Mouse (Mus musculus): ENCODE data around the gene Adra2c. TPM values are rescaled to one million over a fixed set of nuclear protein-coding genes. Genes with fewer than 3 reads are reported as not detected.

Adra2c gene
- not detected in 2 replicates for polyA plus RNA-seq (2012; ENCODE audit: insufficient read depth, insufficient read length, low replicate concordance, missing spikeins)

- Histone ChIP-seq H3K27ac (ENCODE audit: insufficient read depth, low read depth, low read length) (no peak within 1 kb of the TSS), H3K4me1 (ENCODE audit: control insufficient read depth, insufficient read depth, low read length) (peaks cover 19% of the 10 kb centered on the region), H3K4me3 (ENCODE audit: insufficient read depth, low read depth, low read length) (peak within 1 kb of the TSS; percentile 56)
- TF ChIP-seq POLR2A (IDR thresholded peaks at IDR 0.05; ENCODE audit: insufficient read depth, low read depth, low read length) (no peak), CTCF (IDR thresholded peaks at IDR 0.05; ENCODE audit: insufficient read depth, low read depth, low read length) (no peak)
- 79% methylated on average over 3 of the region's 3 CpGs for WGBS
Observed at GRCm38 (mm10) chr5:35278019-35278418, at the start of gene Adra2c. Gene Adra2c (plus strand): TSS chr5:35278319.

GRCm38 (mm10) chr5:35233142-35233541 is 45.0 kb upstream of the Adra2c start:
- TF ChIP-seq POLR2A (IDR thresholded peaks at IDR 0.05; ENCODE audit: insufficient read depth, low read depth, low read length) (no peak), CTCF (IDR thresholded peaks at IDR 0.05; ENCODE audit: insufficient read depth, low read depth, low read length) (no peak)
- H3K4me1 ChIP-seq (ENCODE audit: control insufficient read depth, insufficient read depth, low read length), result no peaks in the 10 kb centered on the region
- WGBS, result 91% methylated on average over 4 of the region's 4 CpGs
- no peak overlapping the region for H3K4me3 ChIP-seq (ENCODE audit: insufficient read depth, low read depth, low read length)
- H3K27ac ChIP-seq (ENCODE audit: insufficient read depth, low read depth, low read length), result no peak overlapping the region

GRCm38 (mm10) chr5:35237757-35238156 is 40.4 kb upstream of the Adra2c start:
- WGBS, result 92% methylated on average over 4 of the region's 4 CpGs
- H3K27ac ChIP-seq (ENCODE audit: insufficient read depth, low read depth, low read length), result no peak overlapping the region
- TF ChIP-seq CTCF (IDR thresholded peaks at IDR 0.05; ENCODE audit: insufficient read depth, low read depth, low read length), result no peak
- no peak for TF ChIP-seq POLR2A (IDR thresholded peaks at IDR 0.05; ENCODE audit: insufficient read depth, low read depth, low read length)
- no peaks in the 10 kb centered on the region for H3K4me1 ChIP-seq (ENCODE audit: control insufficient read depth, insufficient read depth, low read length)
- H3K4me3 ChIP-seq (ENCODE audit: insufficient read depth, low read depth, low read length), result no peak overlapping the region

- H3K4me1 ChIP-seq (ENCODE audit: control insufficient read depth, insufficient read depth, low read length), result no peaks in the 10 kb centered on the region
- no peak overlapping the region for H3K27ac ChIP-seq (ENCODE audit: insufficient read depth, low read depth, low read length)
- 92% methylated on average over 2 of the region's 2 CpGs for WGBS
- no peak overlapping the region for H3K4me3 ChIP-seq (ENCODE audit: insufficient read depth, low read depth, low read length)
- no peak for TF ChIP-seq CTCF (IDR thresholded peaks at IDR 0.05; ENCODE audit: insufficient read depth, low read depth, low read length)
Observed at GRCm38 (mm10) chr5:35238627-35239026, 39.5 kb upstream of the Adra2c start.

- WGBS, result 60% methylated on average over 3 of the region's 3 CpGs
- Histone ChIP-seq H3K4me3 (ENCODE audit: insufficient read depth, low read depth, low read length) (no peak overlapping the region), H3K27ac (ENCODE audit: insufficient read depth, low read depth, low read length) (no peak overlapping the region), H3K4me1 (ENCODE audit: control insufficient read depth, insufficient read depth, low read length) (peaks cover 24% of the 10 kb centered on the region)
- no peak for TF ChIP-seq CTCF (IDR thresholded peaks at IDR 0.05; ENCODE audit: insufficient read depth, low read depth, low read length)
- no peak for TF ChIP-seq POLR2A (IDR thresholded peaks at IDR 0.05; ENCODE audit: insufficient read depth, low read depth, low read length)
Observed at GRCm38 (mm10) chr5:35241556-35241955, 36.6 kb upstream of the Adra2c start.

- TF ChIP-seq POLR2A (IDR thresholded peaks at IDR 0.05; ENCODE audit: insufficient read depth, low read depth, low read length), result no peak
- TF ChIP-seq CTCF (IDR thresholded peaks at IDR 0.05; ENCODE audit: insufficient read depth, low read depth, low read length), result no peak
- Histone ChIP-seq H3K4me3 (ENCODE audit: insufficient read depth, low read depth, low read length) (no peak overlapping the region), H3K27ac (ENCODE audit: insufficient read depth, low read depth, low read length) (no peak overlapping the region), H3K4me1 (ENCODE audit: control insufficient read depth, insufficient read depth, low read length) (peaks cover 41% of the 10 kb centered on the region)
- 46% methylated on average over 1 of the region's 1 CpGs for WGBS
Observed at GRCm38 (mm10) chr5:35244204-35244603, 33.9 kb upstream of the Adra2c start.

GRCm38 (mm10) chr5:35245555-35246273 is 32.4 kb upstream of the Adra2c start:
- no peak overlapping the region for H3K4me3 ChIP-seq (ENCODE audit: insufficient read depth, low read depth, low read length)
- no peak overlapping the region for H3K27ac ChIP-seq (ENCODE audit: insufficient read depth, low read depth, low read length)
- no peak for TF ChIP-seq POLR2A (IDR thresholded peaks at IDR 0.05; ENCODE audit: insufficient read depth, low read depth, low read length)
- WGBS, result 42% methylated on average over 11 of the region's 11 CpGs
- H3K4me1 ChIP-seq (ENCODE audit: control insufficient read depth, insufficient read depth, low read length), result peaks cover 41% of the 10 kb centered on the region

GRCm38 (mm10) chr5:35254964-35255716 is 23.0 kb upstream of the Adra2c start:
- Histone ChIP-seq H3K27ac (ENCODE audit: insufficient read depth, low read depth, low read length) (no peak overlapping the region), H3K4me1 (ENCODE audit: control insufficient read depth, insufficient read depth, low read length) (peaks cover 5% of the 10 kb centered on the region; the same call in 1 of the 2 replicates), H3K4me3 (ENCODE audit: insufficient read depth, low read depth, low read length) (no peak overlapping the region)
- TF ChIP-seq CTCF (IDR thresholded peaks at IDR 0.05; ENCODE audit: insufficient read depth, low read depth, low read length) (no peak), POLR2A (IDR thresholded peaks at IDR 0.05; ENCODE audit: insufficient read depth, low read depth, low read length) (no peak)
- WGBS, result 60% methylated on average over 5 of the region's 5 CpGs

GRCm38 (mm10) chr5:35263716-35264115 is 14.4 kb upstream of the Adra2c start:
- Histone ChIP-seq H3K4me1 (ENCODE audit: control insufficient read depth, insufficient read depth, low read length) (peaks cover 9% of the 10 kb centered on the region), H3K27ac (ENCODE audit: insufficient read depth, low read depth, low read length) (no peak overlapping the region), H3K4me3 (ENCODE audit: insufficient read depth, low read depth, low read length) (no peak overlapping the region)
- 73% methylated on average over 4 of the region's 4 CpGs for WGBS
- TF ChIP-seq POLR2A (IDR thresholded peaks at IDR 0.05; ENCODE audit: insufficient read depth, low read depth, low read length), result no peak
- no peak for TF ChIP-seq CTCF (IDR thresholded peaks at IDR 0.05; ENCODE audit: insufficient read depth, low read depth, low read length)

All from olfactory bulb, adult 2 months (tissue).